Mouse (Mus musculus) midbrain, embryonic 11.5 days (tissue): Measurements from ENCODE around the gene Ttc17. TPM values are rescaled to one million over a fixed set of nuclear protein-coding genes. Genes with fewer than 3 reads are reported as not detected.

Experiments
- ATAC-seq: fragments of 200-750 bp; cut with Nextera tagmentation; 2 replicates; pipeline ENCODE4 v1.8.0; 2017; ENCODE audit warnings: moderate TSS enrichment, moderate library complexity; ENCODE audit not compliant: low FRiP score
- DNase-seq: peaks from one replicate; pipeline ENCODE4 v3.0.0; 2015; ENCODE audit warnings: low spot score; ENCODE audit errors: missing footprints
- H3K27ac ChIP-seq: fragments of 300-500 bp; sonication (generic); 2 replicates; pipeline ENCODE4 v1.5.1; 2014; ENCODE audit warnings: low read depth, low read length
- H3K27me3 ChIP-seq: fragments of 300-500 bp; sonication (generic); 2 replicates; pipeline ENCODE4 v1.6.1; 2014; ENCODE audit warnings: mild to moderate bottlenecking, low read length, moderate library complexity, mixed read lengths; ENCODE audit not compliant: control insufficient read depth, insufficient read depth
- H3K36me3 ChIP-seq: fragments of 300-500 bp; sonication (generic); 2 replicates; pipeline ENCODE4 v1.6.1; 2014; ENCODE audit warnings: mild to moderate bottlenecking, low read length, moderate library complexity, mixed read lengths; ENCODE audit not compliant: control insufficient read depth, insufficient read depth
- H3K4me1 ChIP-seq: fragments of 300-500 bp; sonication (generic); 2 replicates; pipeline ENCODE4 v1.6.1; 2014; ENCODE audit warnings: low read length; ENCODE audit not compliant: control insufficient read depth, insufficient read depth
- H3K4me2 ChIP-seq: fragments of 300-500 bp; sonication (generic); 2 replicates; pipeline ENCODE4 v1.6.1; 2014; ENCODE audit warnings: mild to moderate bottlenecking, moderate library complexity
- H3K4me3 ChIP-seq: fragments of 300-500 bp; sonication (generic); 2 replicates; pipeline ENCODE4 v1.5.1; 2014; ENCODE audit warnings: low read depth, low read length
- H3K9ac ChIP-seq: fragments of 300-500 bp; sonication (generic); 2 replicates; pipeline ENCODE4 v1.6.1; 2014; ENCODE audit warnings: low read length
- H3K9me3 ChIP-seq: fragments of 300-500 bp; sonication (generic); 2 replicates; pipeline ENCODE4 v1.6.1; 2016; ENCODE audit warnings: low read length; ENCODE audit not compliant: control insufficient read depth
- WGBS: fragments of 180-500 bp; shearing (Covaris S2); extraction: QIAGEN DNeasy Blood & Tissue Kit; methylation state at CpG from one replicate; pipeline ENCODE4 v1.1.7; 2014; 5-methylcytosine and 5-hydroxymethylcytosine counted together
- polyA plus RNA-seq: library from polyadenylated mRNA; unstranded; fragments of >200 nt; fragmentation: Nextera tagmentation; extraction: Ambion mirVana; gene quantifications from 2 replicates; pipeline ENCODE4 v1.2.1, GENCODE M21; 2014

The Ttc17 gene
- polyA plus RNA-seq, 1 experiment from 2014 or later = 12.5 TPM

DNA sequence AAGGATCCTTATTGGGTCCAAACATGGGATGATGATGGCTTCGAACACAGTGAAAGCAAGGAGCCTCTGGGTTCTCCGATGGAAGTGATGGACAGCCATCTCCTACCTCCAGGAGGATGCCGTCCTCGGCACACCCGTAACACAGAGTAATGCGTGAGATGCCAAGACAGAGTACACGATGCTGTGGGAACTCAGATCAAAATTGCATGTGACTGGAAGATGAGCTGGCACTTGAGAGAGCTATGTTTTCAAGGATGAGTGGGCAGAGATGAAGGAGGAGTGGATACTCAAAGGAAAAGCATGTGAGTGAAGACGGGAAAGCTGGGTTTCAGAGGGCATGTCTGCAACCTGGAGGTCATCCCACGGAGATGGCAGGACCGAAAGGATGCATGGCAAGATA is 135.3 kb downstream of the Ttc17 start:
- Histone ChIP-seq H3K27me3 (peaks cover 8% of the 10 kb centered on the region), H3K9me3 (no peaks in the 10 kb centered on the region)
- ATAC-seq = no peak

DNA sequence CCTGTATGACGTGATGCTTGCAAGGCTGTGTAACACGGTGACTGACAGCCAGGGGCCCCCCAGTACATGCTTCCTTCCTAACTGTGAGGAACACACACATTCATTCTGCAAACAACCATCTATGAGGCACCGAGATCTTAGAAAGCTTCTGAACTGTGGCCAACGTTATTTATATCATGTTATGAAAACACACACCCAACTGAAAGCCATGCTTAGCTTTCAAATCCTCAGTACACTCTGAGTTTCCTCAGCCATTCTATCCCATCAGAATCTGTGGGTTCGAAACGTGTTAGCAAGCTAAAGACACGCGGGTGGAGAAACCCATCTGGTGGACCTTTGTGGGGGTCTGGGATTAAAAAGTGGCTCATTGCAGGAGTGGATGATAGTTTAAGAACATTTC is 137.7 kb downstream of the Ttc17 start:
- Histone ChIP-seq H3K27ac (no peak overlapping the region), H3K27me3 (peaks cover 6% of the 10 kb centered on the region; the same call in 1 of the 2 replicates), H3K4me3 (no peak overlapping the region), H3K9ac (no peak overlapping the region), H3K9me3 (no peaks in the 10 kb centered on the region), H3K4me1 (peaks cover 35% of the 10 kb centered on the region), H3K4me2 (no peak overlapping the region), H3K36me3 (no peaks in the 10 kb centered on the region)
- DNase-seq (peak; percentile 73), ATAC-seq (no peak)
- 90% methylated on average over 8 of the region's 8 CpGs for WGBS

More for the DNA sequence above, 135.3 kb downstream of the Ttc17 start:
- no peak overlapping the region for H3K4me2 ChIP-seq
- H3K36me3 ChIP-seq = no peaks in the 10 kb centered on the region
- H3K27ac ChIP-seq = no peak overlapping the region
- WGBS = 93% methylated on average over 10 of the region's 10 CpGs
- peak; percentile 51 for DNase-seq
- no peak overlapping the region for H3K4me3 ChIP-seq
- H3K9ac ChIP-seq = no peak overlapping the region
- H3K4me1 ChIP-seq = peaks cover 15% of the 10 kb centered on the region

DNA sequence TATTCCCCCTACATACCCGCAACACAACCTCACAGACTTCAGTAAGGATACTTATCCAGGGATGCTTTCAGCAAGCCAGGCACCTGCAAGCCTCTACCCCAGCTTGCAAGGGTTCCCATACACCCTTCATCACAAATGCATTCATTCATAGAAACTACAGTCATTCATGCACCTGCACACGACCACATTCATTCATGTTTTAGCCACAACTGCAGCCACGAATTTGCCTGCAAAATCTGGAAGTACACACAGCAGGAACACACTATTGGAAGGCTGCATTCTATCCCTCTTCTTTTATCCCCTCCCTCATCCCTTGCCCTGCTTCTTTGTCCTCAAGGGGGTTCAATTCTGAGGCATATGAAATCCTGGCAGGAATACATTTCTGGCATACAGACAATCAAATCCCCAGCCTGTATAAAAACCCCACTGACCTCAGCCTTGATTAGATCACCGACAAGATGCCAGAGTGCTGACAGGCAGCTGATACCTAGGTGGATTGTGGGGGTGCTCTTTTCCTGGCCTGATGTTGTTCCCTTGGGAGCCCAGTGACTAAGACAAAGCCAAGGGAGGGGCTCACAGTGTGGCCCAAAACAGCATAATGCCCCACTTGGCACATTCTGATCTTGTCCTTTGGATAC is 139.2 kb downstream of the Ttc17 start:
- H3K9ac ChIP-seq = no peak overlapping the region
- peaks cover 39% of the 10 kb centered on the region for H3K4me1 ChIP-seq
- peak; percentile 62 for DNase-seq
- peaks cover 3% of the 10 kb centered on the region for H3K27me3 ChIP-seq
- no peaks in the 10 kb centered on the region for H3K9me3 ChIP-seq
- H3K27ac ChIP-seq = no peak overlapping the region
- ATAC-seq = no peak
- no peaks in the 10 kb centered on the region for H3K36me3 ChIP-seq
- WGBS = 21% methylated on average over 4 of the region's 4 CpGs
- no peak overlapping the region for H3K4me2 ChIP-seq
- H3K4me3 ChIP-seq = no peak overlapping the region

DNA sequence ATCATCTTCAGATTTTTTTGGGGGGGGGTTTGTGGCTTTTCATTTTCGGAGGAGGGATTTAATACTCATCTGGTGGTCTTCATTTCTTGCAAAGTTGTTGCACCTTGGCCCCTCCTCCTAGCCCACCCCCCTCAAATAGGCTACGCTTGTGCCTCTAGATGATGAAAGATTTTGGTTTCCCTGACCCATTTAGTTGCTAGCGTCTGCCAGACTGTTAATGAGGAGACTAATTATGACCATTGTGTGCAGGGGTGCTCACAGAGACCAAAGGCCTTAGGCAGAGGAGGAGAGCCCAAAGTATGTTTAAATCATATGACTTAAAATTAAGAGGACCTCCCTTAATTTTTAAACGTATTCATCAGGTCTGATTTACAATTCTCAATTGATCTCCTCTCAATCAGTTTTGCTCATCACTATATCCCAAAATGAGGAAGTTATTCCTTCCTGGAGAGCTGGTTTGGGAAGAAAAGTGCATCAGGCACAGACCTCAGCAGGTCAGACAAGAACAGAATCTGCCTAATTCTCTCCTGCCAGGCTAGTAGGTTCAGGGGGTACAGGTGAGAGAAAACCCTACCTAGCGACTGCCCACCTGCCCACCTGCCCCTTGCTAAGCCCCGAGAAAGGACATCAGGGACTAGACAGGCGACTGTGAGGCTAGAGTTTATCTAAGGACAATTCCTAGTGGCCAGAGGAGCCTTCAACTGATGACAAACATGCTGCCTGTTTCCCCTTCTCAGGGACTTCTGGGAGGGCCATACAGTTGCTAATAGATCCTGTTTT is 139.9 kb downstream of the Ttc17 start:
- Histone ChIP-seq H3K27ac (no peak overlapping the region), H3K36me3 (no peaks in the 10 kb centered on the region), H3K4me3 (no peak overlapping the region), H3K9me3 (no peaks in the 10 kb centered on the region), H3K9ac (no peak overlapping the region), H3K4me2 (no peak overlapping the region), H3K27me3 (peaks cover under 1% of the 10 kb centered on the region), H3K4me1 (peaks cover 39% of the 10 kb centered on the region)
- DNase-seq (peak; percentile 71), ATAC-seq (no peak)
- 31% methylated on average over 7 of the region's 7 CpGs for WGBS

DNA sequence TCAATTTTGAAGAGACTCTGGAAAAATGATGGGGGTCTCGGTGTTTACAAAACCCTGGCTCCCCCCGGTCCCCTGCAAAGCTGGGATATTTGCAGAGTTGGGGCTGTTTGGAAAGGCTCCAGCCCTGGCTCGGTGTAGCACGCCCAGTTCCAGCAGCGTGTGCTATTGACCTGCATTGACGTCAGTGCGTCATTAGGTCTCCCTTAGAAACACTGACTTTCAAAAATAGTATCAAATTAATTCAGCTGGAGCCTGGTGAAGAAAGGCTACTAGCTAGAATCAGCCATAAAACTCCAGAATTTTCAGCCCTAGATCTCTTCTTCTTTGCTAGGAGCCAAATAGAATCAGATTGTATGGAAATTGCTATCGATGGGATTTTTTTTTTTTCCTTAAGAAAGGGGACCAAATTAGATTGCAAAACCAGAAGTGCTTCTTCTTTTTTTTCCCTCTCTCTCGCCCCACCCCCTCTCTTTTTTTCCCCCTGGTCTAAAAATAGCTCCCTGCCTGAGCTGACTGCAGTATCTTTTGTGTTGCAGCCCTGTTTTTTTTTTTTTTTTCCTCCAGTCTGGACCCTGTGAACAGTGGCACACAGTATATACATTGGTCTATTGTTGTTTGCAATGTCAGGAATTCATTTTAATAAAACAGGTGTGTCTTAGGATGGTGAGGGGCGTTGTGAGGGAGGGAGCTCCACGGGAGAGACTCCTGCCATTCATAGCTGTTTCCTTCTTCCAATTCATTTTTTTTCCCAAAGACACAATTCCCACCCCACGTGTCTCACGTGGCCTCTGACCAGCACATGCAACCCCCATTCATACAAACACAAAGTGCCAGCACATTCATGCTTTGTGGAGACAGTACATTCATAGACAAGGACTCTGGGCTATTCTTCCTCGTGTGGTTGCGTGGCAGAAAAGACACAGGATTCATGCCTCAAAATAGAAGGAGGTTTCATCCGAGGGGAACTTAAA is 141.0 kb downstream of the Ttc17 start:
- peak overlapping the region; percentile 47 for H3K27ac ChIP-seq
- no peaks in the 10 kb centered on the region for H3K36me3 ChIP-seq
- 5% methylated on average over 16 of the region's 16 CpGs for WGBS
- H3K4me3 ChIP-seq = peak overlapping the region; percentile 34
- H3K4me1 ChIP-seq = peaks cover 39% of the 10 kb centered on the region
- H3K9ac ChIP-seq = peak overlapping the region; percentile 54
- peak; percentile 76 for ATAC-seq
- H3K4me2 ChIP-seq = peak overlapping the region; percentile 65
- no peaks in the 10 kb centered on the region; the same call in 1 of the 2 replicates for H3K27me3 ChIP-seq
- no peaks in the 10 kb centered on the region for H3K9me3 ChIP-seq
- DNase-seq = peak; percentile 92

DNA sequence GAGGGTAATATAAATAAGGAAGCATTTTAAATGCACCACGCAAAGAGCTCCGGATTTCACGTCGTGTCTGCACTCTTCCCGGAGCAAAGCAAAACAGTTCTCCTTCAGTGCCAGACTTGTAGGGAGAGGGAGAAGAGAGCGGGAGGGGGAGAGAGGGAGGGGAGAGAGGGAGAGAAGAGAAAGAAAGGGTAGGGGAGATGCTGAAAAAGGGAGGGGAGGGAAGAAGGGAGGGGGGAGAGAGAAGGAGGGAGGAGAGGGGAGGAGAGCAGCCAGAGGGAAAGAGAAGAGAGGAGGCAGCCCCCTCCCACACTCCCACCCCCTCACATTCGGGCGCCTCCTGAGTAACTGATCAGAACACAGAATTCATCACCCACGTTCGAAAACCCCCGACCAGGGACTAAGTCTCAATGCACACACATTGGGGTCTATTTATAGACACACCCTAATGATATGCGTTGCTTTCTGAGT is 141.8 kb downstream of the Ttc17 start:
- H3K4me3 ChIP-seq = peak overlapping the region; percentile 34
- 2% methylated on average over 12 of the region's 12 CpGs for WGBS
- no peaks in the 10 kb centered on the region for H3K36me3 ChIP-seq
- DNase-seq = peak; percentile 94
- H3K27ac ChIP-seq = peak overlapping the region; percentile 20
- no peaks in the 10 kb centered on the region; the same call in 1 of the 2 replicates for H3K27me3 ChIP-seq
- H3K9me3 ChIP-seq = no peaks in the 10 kb centered on the region
- H3K4me2 ChIP-seq = peak overlapping the region; percentile 65
- peak overlapping the region; percentile 54 for H3K9ac ChIP-seq
- peak; percentile 64 for ATAC-seq
- H3K4me1 ChIP-seq = peaks cover 39% of the 10 kb centered on the region

DNA sequence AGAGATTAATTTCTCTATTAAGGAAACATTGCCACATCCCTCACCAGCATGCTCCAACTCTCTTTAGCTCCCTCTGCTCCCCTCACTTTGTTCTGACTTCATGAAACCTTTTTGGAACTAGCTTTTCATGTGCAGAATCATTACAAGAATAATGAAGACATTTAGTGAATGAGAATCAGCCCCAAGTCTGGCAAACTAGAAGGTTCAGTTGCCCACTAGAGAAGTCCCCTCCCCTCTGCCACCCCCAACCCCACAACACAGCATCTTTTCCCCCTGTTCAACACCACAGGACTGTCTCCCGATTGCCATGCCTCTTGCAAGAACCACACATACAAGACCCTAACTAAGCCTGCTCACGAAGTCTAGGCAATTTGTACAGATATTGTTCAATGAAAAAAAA is 142.5 kb downstream of the Ttc17 start:
- Histone ChIP-seq H3K4me1 (peaks cover 39% of the 10 kb centered on the region), H3K27me3 (no peaks in the 10 kb centered on the region; the same call in 1 of the 2 replicates), H3K27ac (0 out of 2 replicates have a peak overlapping the region, but pooled peaks have one; percentile 20), H3K4me2 (peak overlapping the region; percentile 65), H3K4me3 (peak overlapping the region; percentile 34), H3K9me3 (no peaks in the 10 kb centered on the region), H3K9ac (peak overlapping the region; percentile 54), H3K36me3 (no peaks in the 10 kb centered on the region)
- WGBS = 2% methylated on average over 2 of the region's 2 CpGs
- ATAC-seq (0 out of 2 replicates have a peak, but pooled peaks have one; percentile 1), DNase-seq (peak; percentile 89)

DNA sequence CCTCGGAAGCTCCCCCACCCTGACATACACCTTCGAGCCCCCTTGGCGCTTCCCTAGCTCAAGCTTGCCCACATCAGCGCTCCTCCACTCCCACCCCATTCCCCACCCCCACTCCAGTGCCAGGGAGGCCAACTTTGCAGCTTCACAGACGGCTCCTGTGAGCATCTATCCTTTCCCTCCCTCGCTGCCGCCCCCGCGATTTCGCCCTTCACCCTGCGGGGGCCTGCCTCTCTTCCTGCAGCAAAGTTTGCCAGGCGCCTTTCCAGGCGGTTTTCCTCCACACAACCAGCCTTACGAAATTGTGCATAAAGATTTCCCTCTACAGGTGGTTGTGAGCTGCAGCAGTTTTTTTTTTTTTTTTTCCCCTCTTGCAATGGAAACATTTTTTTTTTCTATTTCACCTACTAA is 143.0 kb downstream of the Ttc17 start:
- H3K9me3 ChIP-seq = no peaks in the 10 kb centered on the region
- DNase-seq (peak; percentile 94), ATAC-seq (0 out of 2 replicates have a peak, but pooled peaks have one; percentile 25)
- H3K4me1 ChIP-seq = peaks cover 39% of the 10 kb centered on the region
- H3K4me3 ChIP-seq = peak overlapping the region; percentile 34
- H3K36me3 ChIP-seq = no peaks in the 10 kb centered on the region
- no peak overlapping the region for H3K27ac ChIP-seq
- H3K27me3 ChIP-seq = no peaks in the 10 kb centered on the region; the same call in 1 of the 2 replicates
- WGBS = under 1% methylated on average over 14 of the region's 14 CpGs
- peak overlapping the region; percentile 54; the same call in 1 of the 2 replicates for H3K9ac ChIP-seq
- H3K4me2 ChIP-seq = peak overlapping the region; percentile 65
